33 mouse cellular contexts compared by ENCODE assay signal in the genomic region with DNA sequence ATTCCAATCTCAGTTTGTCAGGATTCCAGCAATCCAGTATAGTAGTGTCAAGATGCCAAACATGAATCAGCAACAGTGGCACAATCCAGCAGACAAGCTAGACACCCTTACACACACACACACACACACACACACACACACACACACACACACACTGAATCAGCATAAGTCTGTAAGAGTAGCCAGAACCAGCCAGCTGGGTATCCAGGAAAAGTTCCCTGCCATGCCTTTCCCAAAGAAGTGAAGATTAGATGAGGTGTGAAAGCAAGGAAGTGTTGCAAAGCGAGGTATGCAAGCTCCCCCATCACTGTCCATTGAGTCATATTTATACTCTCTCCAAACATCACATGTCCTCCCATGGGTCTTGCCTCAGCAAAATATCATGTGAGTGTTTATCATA. TPM values are rescaled to one million over a fixed set of nuclear protein-coding genes. Genes with fewer than 3 reads are reported as not detected.
DNase-seq lines count a peak whose midpoint lies in the region; ATAC-seq lines count a peak whose summit lies in the region.
"Had no signal": no experiment of that assay in that cellular context is flagged by ENCODE, and none has a peak within 500 bp of the region (broad histone marks: within the 10 kb centered on the region; RNA-seq: fewer than 3 reads in every experiment).

No protein-coding gene starts in this region.

- ATAC-seq in neural tube, embryonic 15.5 days (ENCODE audit: low FRiP score) = no peak
- ATAC-seq: activated CD4-positive, CD25-positive, alpha-beta regulatory T cell, adult 4 months; forebrain, embryonic 13.5 days; forebrain, embryonic 16.5 days; hindbrain, postnatal 0 days; inflammation-experienced regulatory T-cells, adult 6 months had no signal

- H3K36me3 ChIP-seq in neural tube, embryonic 15.5 days = no peaks in the 10 kb centered on the region
- H3K36me3 ChIP-seq: forebrain, embryonic 10.5 days; heart, embryonic 10.5 days; heart, embryonic 13.5 days had no signal

- DNase-seq in left cerebral cortex, adult 11 months (ENCODE audit: low spot score) = peak; percentile 2
- no peak for DNase-seq in left cerebral cortex, postnatal 10 days (ENCODE audit: extremely low spot score in 1 of 2, low spot score in 2 of 2)
- peak; percentile 5 for DNase-seq in right cerebral cortex, postnatal 25 days
- no peak for DNase-seq in right cerebral cortex, postnatal 4 days
- DNase-seq in brain, adult 2 months (ENCODE audit: low read depth, low spot score) = peak; percentile 67
- peak; percentile 32 for DNase-seq in telencephalon, adult 2 months (ENCODE audit: low read depth, low spot score)
- DNase-seq in cerebellum, adult 18-20 months = no peak
- DNase-seq: adrenal gland, adult 8-10 months; adrenal gland, postnatal 25 days; cerebellum, adult 11 months; cerebellum, adult 9-10 months; cerebellum, postnatal 14 days; gastrocnemius, postnatal 25 days; heart, adult 18-20 months; heart, postnatal 14 days; heart, postnatal 4 days had no signal

- no peaks in the 10 kb centered on the region for H3K9me3 ChIP-seq in neural tube, embryonic 15.5 days (replicated peaks)
- H3K9me3 ChIP-seq: forebrain, embryonic 10.5 days; forebrain, embryonic 13.5 days; heart, embryonic 10.5 days; heart, embryonic 13.5 days had no signal

- intact Hi-C loops in left cerebral cortex, postnatal 10 days (cut with DNase I) = no loop called here

- no peak overlapping the region for H3K4me2 ChIP-seq in neural tube, embryonic 15.5 days
- H3K4me2 ChIP-seq: forebrain, embryonic 13.5 days; heart, embryonic 13.5 days; hindbrain, embryonic 14.5 days had no signal

- H3K9ac ChIP-seq in neural tube, embryonic 15.5 days (replicated peaks) = no peak overlapping the region
- H3K9ac ChIP-seq: forebrain, embryonic 13.5 days; heart, embryonic 13.5 days; hindbrain, embryonic 14.5 days had no signal

- H3K27ac ChIP-seq in neural tube, embryonic 15.5 days (replicated peaks) = no peak overlapping the region
- H3K27ac ChIP-seq: forebrain, embryonic 10.5 days; forebrain, embryonic 13.5 days; heart, embryonic 10.5 days; heart, embryonic 13.5 days; hindbrain, embryonic 14.5 days; hindbrain, postnatal 0 days had no signal

- WGBS in neural tube, embryonic 15.5 days = 80% methylated on average over 1 of the region's 1 CpGs

- no peaks in the 10 kb centered on the region for H3K4me1 ChIP-seq in neural tube, embryonic 15.5 days
- H3K4me1 ChIP-seq: forebrain, embryonic 10.5 days; forebrain, embryonic 13.5 days; heart, embryonic 10.5 days; heart, embryonic 13.5 days had no signal

- H3K27me3 ChIP-seq in neural tube, embryonic 15.5 days (replicated peaks) = no peaks in the 10 kb centered on the region
- H3K27me3 ChIP-seq: forebrain, embryonic 13.5 days; heart, embryonic 13.5 days had no signal

- no peak overlapping the region for H3K4me3 ChIP-seq in neural tube, embryonic 15.5 days (replicated peaks)
- H3K4me3 ChIP-seq: forebrain, embryonic 10.5 days; forebrain, embryonic 13.5 days; heart, embryonic 10.5 days; heart, embryonic 13.5 days had no signal

RNA-seq across cellular contexts. Expression of gene Olfr1243, which starts 8.6 kb away (rescaled TPM):
- total RNA-seq in left cerebral cortex, postnatal 10 days (2021) = not detected
- polyA plus RNA-seq in neural tube, embryonic 15.5 days (2015; fragmentation: Nextera tagmentation; extraction: Ambion mirVana) = not detected in 2 replicates
- total RNA-seq: adrenal gland, adult 8-10 months; adrenal gland, postnatal 25 days; ES-E14; gastrocnemius, adult 8-10 months; gastrocnemius, postnatal 25 days; heart, adult 18-20 months; heart, postnatal 14 days; heart, postnatal 4 days; hindbrain, postnatal 0 days had no signal
- polyA plus RNA-seq: activated CD4-positive, CD25-positive, alpha-beta regulatory T cell, adult 4 months; embryonic facial prominence, embryonic 11.5 days; embryonic facial prominence, embryonic 14.5 days; forebrain, embryonic 10.5 days; forebrain, embryonic 13.5 days; forebrain, embryonic 16.5 days; gonadal fat pad, adult 2 months; heart, embryonic 10.5 days; heart, embryonic 13.5 days; heart, embryonic 16.5 days; hindbrain, embryonic 11.5 days; hindbrain, embryonic 14.5 days; hindbrain, postnatal 0 days; inflammation-experienced regulatory T-cells, adult 6 months had no signal

RNA-seq across cellular contexts. Expression of gene Olfr1245, which starts 38.3 kb away (rescaled TPM):
- not detected for total RNA-seq in left cerebral cortex, postnatal 10 days (2021)
- polyA plus RNA-seq in neural tube, embryonic 15.5 days (2015; fragmentation: Nextera tagmentation; extraction: Ambion mirVana) = not detected in 2 replicates
- total RNA-seq: adrenal gland, adult 8-10 months; adrenal gland, postnatal 25 days; ES-E14; gastrocnemius, adult 8-10 months; gastrocnemius, postnatal 25 days; heart, adult 18-20 months; heart, postnatal 14 days; heart, postnatal 4 days; hindbrain, postnatal 0 days had no signal
- polyA plus RNA-seq: activated CD4-positive, CD25-positive, alpha-beta regulatory T cell, adult 4 months; embryonic facial prominence, embryonic 11.5 days; embryonic facial prominence, embryonic 14.5 days; forebrain, embryonic 10.5 days; forebrain, embryonic 13.5 days; forebrain, embryonic 16.5 days; gonadal fat pad, adult 2 months; heart, embryonic 10.5 days; heart, embryonic 13.5 days; heart, embryonic 16.5 days; hindbrain, embryonic 11.5 days; hindbrain, embryonic 14.5 days; hindbrain, postnatal 0 days; inflammation-experienced regulatory T-cells, adult 6 months had no signal

RNA-seq across cellular contexts. Expression of gene Olfr1242, which starts 41.8 kb away (rescaled TPM):
- not detected for total RNA-seq in left cerebral cortex, postnatal 10 days (2021)
- polyA plus RNA-seq in neural tube, embryonic 15.5 days (2015; fragmentation: Nextera tagmentation; extraction: Ambion mirVana) = not detected in 2 replicates
- total RNA-seq: adrenal gland, adult 8-10 months; adrenal gland, postnatal 25 days; ES-E14; gastrocnemius, adult 8-10 months; gastrocnemius, postnatal 25 days; heart, adult 18-20 months; heart, postnatal 14 days; heart, postnatal 4 days; hindbrain, postnatal 0 days had no signal
- polyA plus RNA-seq: activated CD4-positive, CD25-positive, alpha-beta regulatory T cell, adult 4 months; embryonic facial prominence, embryonic 11.5 days; embryonic facial prominence, embryonic 14.5 days; forebrain, embryonic 10.5 days; forebrain, embryonic 13.5 days; forebrain, embryonic 16.5 days; gonadal fat pad, adult 2 months; heart, embryonic 10.5 days; heart, embryonic 13.5 days; heart, embryonic 16.5 days; hindbrain, embryonic 11.5 days; hindbrain, embryonic 14.5 days; hindbrain, postnatal 0 days; inflammation-experienced regulatory T-cells, adult 6 months had no signal

RNA-seq across cellular contexts. Expression of gene Olfr1241, which starts 53.0 kb away (rescaled TPM):
- not detected for total RNA-seq in left cerebral cortex, postnatal 10 days (2021)
- polyA plus RNA-seq in neural tube, embryonic 15.5 days (2015; fragmentation: Nextera tagmentation; extraction: Ambion mirVana) = not detected in 2 replicates
- total RNA-seq: adrenal gland, adult 8-10 months; adrenal gland, postnatal 25 days; ES-E14; gastrocnemius, adult 8-10 months; gastrocnemius, postnatal 25 days; heart, adult 18-20 months; heart, postnatal 14 days; heart, postnatal 4 days; hindbrain, postnatal 0 days had no signal
- polyA plus RNA-seq: activated CD4-positive, CD25-positive, alpha-beta regulatory T cell, adult 4 months; embryonic facial prominence, embryonic 11.5 days; embryonic facial prominence, embryonic 14.5 days; forebrain, embryonic 10.5 days; forebrain, embryonic 13.5 days; forebrain, embryonic 16.5 days; gonadal fat pad, adult 2 months; heart, embryonic 10.5 days; heart, embryonic 13.5 days; heart, embryonic 16.5 days; hindbrain, embryonic 11.5 days; hindbrain, embryonic 14.5 days; hindbrain, postnatal 0 days; inflammation-experienced regulatory T-cells, adult 6 months had no signal

RNA-seq across cellular contexts. Expression of gene Olfr1246, which starts 53.0 kb away (rescaled TPM):
- total RNA-seq in left cerebral cortex, postnatal 10 days (2021) = not detected
- polyA plus RNA-seq in neural tube, embryonic 15.5 days (2015; fragmentation: Nextera tagmentation; extraction: Ambion mirVana) = not detected in 2 replicates
- total RNA-seq: adrenal gland, adult 8-10 months; adrenal gland, postnatal 25 days; ES-E14; gastrocnemius, adult 8-10 months; gastrocnemius, postnatal 25 days; heart, adult 18-20 months; heart, postnatal 14 days; heart, postnatal 4 days; hindbrain, postnatal 0 days had no signal
- polyA plus RNA-seq: activated CD4-positive, CD25-positive, alpha-beta regulatory T cell, adult 4 months; embryonic facial prominence, embryonic 11.5 days; embryonic facial prominence, embryonic 14.5 days; forebrain, embryonic 10.5 days; forebrain, embryonic 13.5 days; forebrain, embryonic 16.5 days; gonadal fat pad, adult 2 months; heart, embryonic 10.5 days; heart, embryonic 13.5 days; heart, embryonic 16.5 days; hindbrain, embryonic 11.5 days; hindbrain, embryonic 14.5 days; hindbrain, postnatal 0 days; inflammation-experienced regulatory T-cells, adult 6 months had no signal

Comparison
In these comparisons a context has a peak if more than half of its experiments do, and no peak if none do; other contexts are left out.
1. DNase-seq: peak in left cerebral cortex, adult 11 months (single experiment), right cerebral cortex, postnatal 25 days (single experiment), brain, adult 2 months (single experiment) and telencephalon, adult 2 months (single experiment); none in left cerebral cortex, postnatal 10 days (0 of 2), right cerebral cortex, postnatal 4 days (single experiment) and cerebellum, adult 18-20 months (0 of 2).